Mouse (Mus musculus) MEL (cell line): ENCODE data around the gene Plcb3. TPM values are rescaled to one million over a fixed set of nuclear protein-coding genes. Genes with fewer than 3 reads are reported as not detected.

Experiments
- DNase-seq: peaks from one replicate; pipeline ENCODE4 v3.0.0; 2011; ENCODE audit warnings: low read depth, low spot score
- H3K27ac ChIP-seq: 2 replicates; pipeline ENCODE4 v1.5.1; 2012; ENCODE audit warnings: low read depth, mild to moderate bottlenecking, control low read depth, low read length, moderate library complexity; ENCODE audit not compliant: control insufficient read depth
- H3K27me3 ChIP-seq, 2 experiments: fragments of 150-350 bp in 1 of 2; sonication (generic) in 1 of 2; 2 replicates each; pipeline ENCODE4 v1.6.1; 2012; ENCODE audit warnings: low read length in 2 of 2, mild to moderate bottlenecking in 2 of 2, improper control_type of control experiment in 1 of 2, moderate library complexity in 1 of 2; ENCODE audit not compliant: insufficient read depth in 2 of 2, control insufficient read depth in 1 of 2
- H3K36me3 ChIP-seq, 2 experiments: 2 replicates each; pipeline ENCODE4 v1.6.1; 2012 to 2014; ENCODE audit warnings: low read length in 2 of 2, improper control_type of control experiment in 1 of 2, inconsistent platforms in 1 of 2, mild to moderate bottlenecking in 1 of 2; ENCODE audit not compliant: insufficient read depth in 2 of 2, control insufficient read depth in 1 of 2
- H3K4me1 ChIP-seq, 2 experiments: fragments of 150-350 bp in 1 of 2; sonication (generic) in 1 of 2; 2 replicates each; pipeline ENCODE4 v1.6.1; 2012; ENCODE audit warnings: low read length in 2 of 2, improper control_type of control experiment in 1 of 2, mild to moderate bottlenecking in 1 of 2; ENCODE audit not compliant: insufficient read depth in 2 of 2, control insufficient read depth in 1 of 2
- H3K4me3 ChIP-seq, 2 experiments: fragments of 150-350 bp in 1 of 2; sonication (generic) in 1 of 2; 2 replicates each; pipeline ENCODE4 v1.5.1; 2012; ENCODE audit warnings: low read depth in 2 of 2, low read length in 2 of 2, mild to moderate bottlenecking in 2 of 2, moderate library complexity in 2 of 2, control low read depth in 1 of 2, improper control_type of control experiment in 1 of 2; ENCODE audit not compliant: control insufficient read depth in 1 of 2, insufficient read depth in 1 of 2
- H3K79me2 ChIP-seq: 2 replicates; pipeline ENCODE4 v1.6.1; 2012; ENCODE audit warnings: mild to moderate bottlenecking, low read length, moderate library complexity; ENCODE audit not compliant: control insufficient read depth, poor library complexity, insufficient read depth
- H3K9ac ChIP-seq: 2 replicates; pipeline ENCODE4 v1.6.1; 2012; ENCODE audit warnings: low read depth, mild to moderate bottlenecking, control low read depth, low read length, moderate library complexity; ENCODE audit not compliant: control insufficient read depth, poor library complexity, severe bottlenecking
- H3K9me3 ChIP-seq: fragments of 150-350 bp; sonication (generic); replicated peaks from 2 replicates; pipeline ENCODE4 v1.6.1; 2012; ENCODE audit warnings: mild to moderate bottlenecking, low read length, improper control_type of control experiment, moderate library complexity; ENCODE audit not compliant: insufficient read depth
- BHLHE40 ChIP-seq: IDR thresholded peaks from 2 replicates; pipeline ENCODE4 v1.6.1; 2012; ENCODE audit warnings: low read depth, mild to moderate bottlenecking, inconsistent platforms, low read length, improper control_type of control experiment, borderline replicate concordance
- E2F4 ChIP-seq: IDR thresholded peaks from 2 replicates; pipeline ENCODE4 v1.6.1; 2011; ENCODE audit warnings: low read depth, low read length, improper control_type of control experiment, borderline replicate concordance
- GABPA ChIP-seq: IDR thresholded peaks from 2 replicates; pipeline ENCODE4 v1.6.1; 2012; ENCODE audit warnings: low read depth, mild to moderate bottlenecking, inconsistent platforms, low read length, improper control_type of control experiment, moderate library complexity
- GATA1 ChIP-seq: IDR thresholded peaks from 2 replicates; pipeline ENCODE4 v1.6.1; 2011; ENCODE audit warnings: low read depth, low read length, improper control_type of control experiment
- KAT2A ChIP-seq: conservative IDR thresholded peaks from 2 replicates; pipeline ENCODE4 v1.6.1; 2012; ENCODE audit warnings: low read depth, low read length, improper control_type of control experiment, inconsistent platforms
- MAFK ChIP-seq: IDR thresholded peaks from 2 replicates; pipeline ENCODE4 v1.6.1; 2011; ENCODE audit warnings: low read depth, mild to moderate bottlenecking, low read length, improper control_type of control experiment, borderline replicate concordance
- MAX ChIP-seq: IDR thresholded peaks from 2 replicates; pipeline ENCODE4 v1.6.1; 2011; ENCODE audit warnings: low read length, improper control_type of control experiment
- MAZ ChIP-seq: IDR thresholded peaks from 2 replicates; pipeline ENCODE4 v1.6.1; 2012; ENCODE audit warnings: low read depth, mild to moderate bottlenecking, inconsistent platforms, low read length, improper control_type of control experiment
- MXI1 ChIP-seq: IDR thresholded peaks from 2 replicates; pipeline ENCODE4 v1.6.1; 2011; ENCODE audit warnings: mild to moderate bottlenecking, low read depth, low read length, improper control_type of control experiment
- MYC ChIP-seq: IDR thresholded peaks from 2 replicates; pipeline ENCODE4 v1.6.1; 2011; ENCODE audit warnings: low read depth, mild to moderate bottlenecking, low read length, improper control_type of control experiment, moderate library complexity
- RAD21 ChIP-seq: IDR thresholded peaks from 2 replicates; pipeline ENCODE4 v1.6.1; 2011; ENCODE audit warnings: mild to moderate bottlenecking, low read depth, low read length, improper control_type of control experiment
- TCF12 ChIP-seq: IDR thresholded peaks from 2 replicates; pipeline ENCODE4 v1.6.1; 2014; ENCODE audit warnings: low read depth, mild to moderate bottlenecking, inconsistent platforms, low read length, improper control_type of control experiment, moderate library complexity
- USF2 ChIP-seq, 2 experiments: IDR thresholded peaks; 2 replicates each; pipeline ENCODE4 v1.6.1; 2011 to 2012; ENCODE audit warnings: improper control_type of control experiment in 2 of 2, low read length in 2 of 2, borderline replicate concordance in 1 of 2, inconsistent platforms in 1 of 2, low read depth in 1 of 2, mild to moderate bottlenecking in 1 of 2; ENCODE audit not compliant: insufficient read depth in 1 of 2
- ZC3H11A ChIP-seq: IDR thresholded peaks from 2 replicates; pipeline ENCODE4 v1.6.1; 2012; ENCODE audit warnings: low read depth, mild to moderate bottlenecking, inconsistent platforms, low read length, improper control_type of control experiment
- ZMIZ1 ChIP-seq: IDR thresholded peaks from 2 replicates; pipeline ENCODE4 v1.6.1; 2012; ENCODE audit warnings: low read depth, mild to moderate bottlenecking, inconsistent platforms, low read length, improper control_type of control experiment, moderate library complexity
- polyA plus RNA-seq, 2 experiments: library from polyadenylated mRNA; stranded (reverse) in 1 of 2; unstranded in 1 of 2; fragments of >175 nt in 1 of 2; fragments of >200 nt in 1 of 2; gene quantifications; 2 replicates each; pipeline versions ENCODE4 v1.2.1 to v1.2.4; 2012; ENCODE audit warnings: low replicate concordance in 2 of 2, low read depth in 1 of 2; ENCODE audit not compliant: insufficient read length in 2 of 2, insufficient read depth in 1 of 2, missing spikeins in 1 of 2
- total RNA-seq: library from RNA; depleted of rRNA; stranded (reverse); fragments of 300-350 nt; gene quantifications from 2 replicates; pipeline ENCODE4 v1.2.3, GENCODE M21; 2012

Gene Plcb3
- total and polyA plus RNA-seq, 3 experiments: 12.6 to 30.8 TPM; not detected in 1

- Histone ChIP-seq H3K9me3 (no peaks in the 10 kb centered on the region), H3K9ac (peak overlapping the region; percentile 59), H3K4me3 (peak overlapping the region; percentile 49 to 75), H3K36me3 (peaks cover 0 to 18% of the 10 kb centered on the region in 2 experiments; a peak in 2 of 4 replicates), H3K4me1 (peaks cover 4 to 40% of the 10 kb centered on the region in 2 experiments), H3K27me3 (no peaks in the 10 kb centered on the region), H3K79me2 (no peaks in the 10 kb centered on the region; the same call in 1 of the 2 replicates), H3K27ac (no peak overlapping the region)
- peak; percentile 42 for DNase-seq
- TF ChIP-seq MXI1 (0 out of 2 replicates have a peak, but pooled peaks have one; percentile 2), MAZ (peak; percentile 40; the same call in 1 of the 2 replicates), ZC3H11A (no peak)
Observed at GRCm38 (mm10) chr19:6968491-6969271, 7.6 kb downstream of the Plcb3 start.

DNA sequence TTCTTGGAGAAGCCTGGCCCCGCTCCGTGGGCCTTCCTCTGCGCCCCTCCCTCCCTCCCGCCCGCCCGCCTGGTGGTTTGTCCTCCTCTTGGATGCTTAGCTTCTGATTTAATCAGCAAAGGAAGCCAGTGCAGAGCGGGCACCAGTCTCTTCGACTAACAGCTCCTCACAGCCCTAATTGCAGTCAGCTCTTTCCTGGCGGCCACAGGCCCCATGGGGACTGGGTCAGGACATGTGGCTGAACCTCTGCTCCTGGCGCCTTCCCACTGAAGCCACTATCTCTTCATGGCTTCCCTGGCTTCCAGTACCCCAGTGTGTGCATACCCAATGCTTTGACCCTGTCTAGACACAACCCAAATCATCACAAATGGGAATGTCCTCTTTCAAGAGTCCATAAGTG, 19.8 kb downstream of the Plcb3 start:
- H3K9me3 ChIP-seq: no peaks in the 10 kb centered on the region
- peaks cover 1% of the 10 kb centered on the region; the same call in 1 of the 2 replicates for H3K79me2 ChIP-seq
- H3K4me1 ChIP-seq: 0 out of 4 replicates have a peak, but pooled peaks cover 0 to 3% of the 10 kb centered on the region in 2 experiments
- TF ChIP-seq MAFK (no peak), TCF12 (no peak), MXI1 (no peak), MYC (no peak), E2F4 (no peak), KAT2A (no peak), GATA1 (no peak), ZMIZ1 (no peak), BHLHE40 (no peak), RAD21 (no peak), USF2 (IDR thresholded peaks at IDR 0.05; ENCODE audit: borderline replicate concordance in 1 of 2, insufficient read depth in 1 of 2, low read depth in 1 of 2, low read length in 2 of 2) (no peak), MAX (no peak), GABPA (no peak)
- H3K27me3 ChIP-seq: no peaks in the 10 kb centered on the region
- peaks cover 2 to 3% of the 10 kb centered on the region in 2 experiments; a peak in 2 of 4 replicates for H3K36me3 ChIP-seq
- no peak overlapping the region for H3K4me3 ChIP-seq
- H3K27ac ChIP-seq: no peak overlapping the region
- H3K9ac ChIP-seq: no peak overlapping the region
- no peak for DNase-seq
